Mouse (Mus musculus) spleen, adult 2 months (tissue): ENCODE results near the gene Fam171a1.

ENCODE experiments used
- CTCF ChIP-seq: fragments of 200-500 bp; IDR thresholded peaks from 2 replicates; pipeline ENCODE4 v1.5.1; 2011; ENCODE audit warnings: mild to moderate bottlenecking, inconsistent platforms; ENCODE audit not compliant: insufficient read depth, insufficient read length, insufficient replicate concordance; ENCODE audit errors: extremely low read depth
- POLR2A ChIP-seq: fragments of 200-500 bp; IDR thresholded peaks from 2 replicates; pipeline ENCODE4 v1.6.1; 2011; ENCODE audit warnings: low read depth, low read length, inconsistent platforms

DNA sequence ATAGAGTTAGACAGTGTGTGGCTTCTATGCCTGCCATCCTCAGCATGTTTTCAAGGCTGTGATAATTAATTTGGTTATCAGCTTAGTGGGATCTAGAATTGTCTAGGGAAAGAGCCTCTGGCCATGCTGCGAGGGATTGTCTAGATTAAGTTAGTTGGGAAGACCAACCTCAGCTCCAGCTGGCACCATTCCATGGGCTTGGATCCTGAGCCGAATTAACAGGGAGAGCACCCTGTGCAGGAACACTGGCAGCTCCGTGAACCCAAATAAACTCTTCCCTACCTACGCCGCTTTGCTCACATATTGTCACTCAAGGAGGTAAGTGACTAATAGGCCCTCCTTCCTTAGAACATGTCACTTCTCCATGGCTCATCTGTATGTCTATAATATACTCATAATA, 69.6 kb downstream of the Fam171a1 start:
- TF ChIP-seq CTCF (no peak), POLR2A (no peak)
